Mouse (Mus musculus) embryonic facial prominence, embryonic 10.5 days (tissue): Measurements from ENCODE around the gene Zbtb16. TPM values are rescaled to one million over a fixed set of nuclear protein-coding genes. Genes with fewer than 3 reads are reported as not detected.

Experiments
- DNase-seq: peaks from one replicate; pipeline ENCODE4 v3.0.0-alpha.2; 2017; ENCODE audit warnings: low spot score
- H3K27ac ChIP-seq: fragments of 300-500 bp; sonication (generic); replicated peaks from 2 replicates; pipeline ENCODE4 v1.5.1; 2016; ENCODE audit warnings: mild to moderate bottlenecking
- H3K27me3 ChIP-seq: fragments of 300-500 bp; sonication (generic); replicated peaks from 2 replicates; pipeline ENCODE4 v1.6.1; 2016; ENCODE audit warnings: low read depth, mild to moderate bottlenecking; ENCODE audit not compliant: poor library complexity, severe bottlenecking
- H3K36me3 ChIP-seq: fragments of 300-500 bp; sonication (generic); replicated peaks from 2 replicates; pipeline ENCODE4 v1.6.1; 2016; ENCODE audit warnings: mild to moderate bottlenecking, moderate library complexity
- H3K4me1 ChIP-seq: fragments of 300-500 bp; sonication (generic); 2 replicates; pipeline ENCODE4 v1.6.1; 2016
- H3K4me3 ChIP-seq: fragments of 300-500 bp; sonication (generic); 2 replicates; pipeline ENCODE4 v1.5.1; 2016; ENCODE audit warnings: mild to moderate bottlenecking, moderate library complexity
- H3K9me3 ChIP-seq: fragments of 300-500 bp; sonication (generic); 2 replicates; pipeline ENCODE4 v1.6.1; 2016; ENCODE audit warnings: mild to moderate bottlenecking
- WGBS: fragments of 180-500 bp; shearing (Covaris S2); methylation state at CpG from one replicate; pipeline ENCODE4 v1.1.7; 2016; 5-methylcytosine and 5-hydroxymethylcytosine counted together
- polyA plus RNA-seq: library from polyadenylated mRNA; unstranded; fragments of >200 nt; fragmentation: Nextera tagmentation; extraction: Ambion mirVana; gene quantifications from 2 replicates; pipeline ENCODE4 v1.2.1, GENCODE M21; 2016

Zbtb16 gene
- polyA plus RNA-seq, 1 experiment from 2014 or later = 15.8 TPM

- peaks cover 40% of the 10 kb centered on the region for H3K27me3 ChIP-seq
- H3K9me3 ChIP-seq = no peaks in the 10 kb centered on the region
- no peak for DNase-seq
- 77% methylated on average over 19 of the region's 19 CpGs for WGBS
- H3K36me3 ChIP-seq = no peaks in the 10 kb centered on the region
- no peak overlapping the region for H3K4me3 ChIP-seq
- peaks cover 29% of the 10 kb centered on the region for H3K4me1 ChIP-seq
- no peak overlapping the region for H3K27ac ChIP-seq
These were observed 21.8 kb downstream of the Zbtb16 start for GRCm38 (mm10) chr9:48813960-48814880.

DNA sequence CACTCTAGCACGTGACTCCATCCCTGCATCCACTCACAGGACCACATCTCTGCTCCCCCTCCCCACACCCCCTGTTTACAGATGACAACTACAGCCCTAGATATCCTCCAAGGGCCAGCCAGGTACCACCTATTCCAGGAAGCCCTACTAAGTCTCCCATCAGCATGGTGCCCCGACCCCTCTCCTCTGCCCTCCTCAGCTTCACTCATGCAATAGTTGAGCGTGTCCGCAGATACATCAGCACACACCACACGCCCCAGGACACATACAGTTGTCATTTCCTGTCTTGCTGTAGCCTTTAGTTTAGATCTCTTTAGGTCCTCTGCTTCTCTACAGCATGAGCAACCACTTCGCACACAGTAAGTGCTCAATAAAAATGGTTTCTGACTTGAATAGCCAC, 23.7 kb downstream of the Zbtb16 start:
- Histone ChIP-seq H3K4me1 (peaks cover 17% of the 10 kb centered on the region), H3K4me3 (no peak overlapping the region), H3K9me3 (no peaks in the 10 kb centered on the region), H3K36me3 (no peaks in the 10 kb centered on the region), H3K27me3 (peaks cover 39% of the 10 kb centered on the region), H3K27ac (no peak overlapping the region)
- no peak for DNase-seq
- WGBS = 94% methylated on average over 6 of the region's 6 CpGs

DNA sequence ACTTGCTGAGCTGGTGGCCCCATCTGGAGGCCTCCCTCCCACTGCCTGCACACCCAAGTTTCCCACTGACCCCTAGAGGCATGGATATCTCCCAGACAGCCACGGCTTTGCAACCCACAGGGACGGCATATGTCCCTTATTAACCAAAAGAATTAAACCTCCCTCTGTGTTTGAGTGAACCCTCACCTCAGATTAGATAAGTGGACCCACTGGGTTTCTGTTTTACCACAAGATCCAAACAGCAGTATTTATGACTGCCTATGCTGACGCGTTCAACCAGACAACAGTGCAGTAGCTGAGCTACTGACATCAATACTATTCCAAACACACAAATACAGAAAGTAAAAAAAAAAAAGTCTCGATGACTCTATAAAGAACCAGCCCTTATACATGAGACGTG, 29.4 kb downstream of the Zbtb16 start:
- Histone ChIP-seq H3K4me3 (no peak overlapping the region), H3K4me1 (peaks cover 38% of the 10 kb centered on the region), H3K27me3 (peaks cover 8% of the 10 kb centered on the region; the same call in 1 of the 2 replicates), H3K36me3 (0 out of 2 replicates have a peak, but pooled peaks cover 5% of the 10 kb centered on the region), H3K27ac (no peak overlapping the region), H3K9me3 (no peaks in the 10 kb centered on the region)
- no peak for DNase-seq
- 64% methylated on average over 6 of the region's 6 CpGs for WGBS

DNA sequence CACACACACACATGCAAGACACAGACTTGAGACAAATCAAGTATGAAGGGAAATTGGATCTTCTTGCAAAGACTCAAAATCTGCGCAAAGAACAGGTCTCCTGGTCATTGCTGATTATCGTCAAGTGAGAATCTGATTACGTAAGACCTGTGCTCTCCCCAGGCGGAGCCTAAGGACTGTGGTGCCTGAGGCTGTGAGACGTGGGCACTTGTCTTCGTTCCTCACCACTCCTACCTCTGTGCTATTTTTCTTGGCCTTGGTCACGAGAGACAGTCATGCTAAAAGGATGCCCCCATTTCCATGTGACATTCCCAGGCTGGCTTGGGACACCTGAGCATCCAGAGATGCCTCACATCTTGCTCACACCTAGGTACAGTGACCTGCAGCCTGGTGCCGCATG, 30.2 kb downstream of the Zbtb16 start:
- peaks cover 45% of the 10 kb centered on the region for H3K4me1 ChIP-seq
- H3K36me3 ChIP-seq = 0 out of 2 replicates have a peak, but pooled peaks cover 5% of the 10 kb centered on the region
- peaks cover 8% of the 10 kb centered on the region; the same call in 1 of the 2 replicates for H3K27me3 ChIP-seq
- H3K4me3 ChIP-seq = no peak overlapping the region
- H3K9me3 ChIP-seq = no peaks in the 10 kb centered on the region
- DNase-seq = no peak
- no peak overlapping the region for H3K27ac ChIP-seq
- 71% methylated on average over 8 of the region's 8 CpGs for WGBS

DNA sequence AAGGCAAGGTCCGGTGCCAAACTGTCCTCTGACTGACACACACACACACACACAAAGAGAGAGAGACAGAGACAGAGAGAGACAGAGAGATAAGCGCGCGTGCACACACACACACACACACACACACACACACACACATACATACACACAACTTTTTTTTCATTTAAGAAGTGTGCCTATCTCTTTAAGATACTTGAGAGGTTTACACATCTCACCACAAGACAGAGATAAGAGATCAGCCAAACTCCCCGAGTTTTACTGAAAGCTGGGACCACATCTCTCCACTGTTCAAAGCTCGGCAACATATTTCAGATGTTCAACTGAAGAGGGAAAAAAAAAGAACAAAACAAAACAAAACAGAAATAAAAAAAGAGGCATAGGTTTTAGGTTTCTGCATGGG, 31.5 kb downstream of the Zbtb16 start:
- WGBS = 82% methylated on average over 6 of the region's 6 CpGs
- no peak for DNase-seq
- Histone ChIP-seq H3K27me3 (peaks cover 8% of the 10 kb centered on the region; the same call in 1 of the 2 replicates), H3K27ac (no peak overlapping the region), H3K9me3 (no peaks in the 10 kb centered on the region), H3K4me1 (peaks cover 47% of the 10 kb centered on the region), H3K36me3 (0 out of 2 replicates have a peak, but pooled peaks cover 5% of the 10 kb centered on the region), H3K4me3 (no peak overlapping the region)

DNA sequence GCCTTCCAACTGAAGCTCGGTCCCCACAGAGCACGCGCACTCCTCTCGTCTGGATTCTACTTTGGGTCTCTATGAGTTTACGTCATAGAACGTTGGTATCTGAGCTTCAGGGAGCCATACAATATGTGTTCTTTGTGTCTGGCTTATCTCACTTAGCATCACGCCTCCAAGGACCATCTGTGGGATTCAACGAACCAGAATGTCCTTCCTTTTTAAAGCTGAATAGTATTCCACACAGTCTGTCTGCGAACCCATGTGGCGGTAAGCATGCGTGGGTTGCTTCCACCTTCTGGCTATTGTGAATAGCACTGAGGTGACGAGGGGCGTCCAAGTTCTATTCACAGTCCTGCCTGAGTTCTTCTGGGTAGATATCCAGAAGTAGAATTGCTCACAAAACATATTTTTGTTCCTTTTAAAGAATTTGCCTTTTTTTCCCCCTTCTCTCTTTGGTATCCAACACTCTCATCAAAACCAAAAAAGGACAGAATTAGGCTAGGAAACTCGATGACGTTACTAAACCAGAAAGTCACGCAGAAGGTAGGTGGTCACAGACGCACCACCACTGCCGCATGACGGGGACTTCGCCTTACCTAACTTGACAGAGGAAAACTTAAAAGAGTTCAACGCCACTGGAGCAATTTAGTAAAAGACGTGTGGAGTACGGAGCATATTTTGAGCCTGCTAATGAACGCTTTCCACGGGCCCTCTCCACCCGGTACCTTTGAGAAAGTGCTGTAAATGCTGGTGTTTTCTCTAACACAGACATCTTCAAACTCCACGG, 32.4 kb downstream of the Zbtb16 start:
- WGBS = 93% methylated on average over 27 of the region's 27 CpGs
- peaks cover 8% of the 10 kb centered on the region; the same call in 1 of the 2 replicates for H3K27me3 ChIP-seq
- no peak for DNase-seq
- peaks cover 47% of the 10 kb centered on the region for H3K4me1 ChIP-seq
- no peaks in the 10 kb centered on the region for H3K9me3 ChIP-seq
- H3K36me3 ChIP-seq = peaks cover 7% of the 10 kb centered on the region; the same call in 1 of the 2 replicates
- H3K4me3 ChIP-seq = no peak overlapping the region
- no peak overlapping the region for H3K27ac ChIP-seq

- Histone ChIP-seq H3K27ac (no peak overlapping the region), H3K4me3 (no peak overlapping the region), H3K9me3 (no peaks in the 10 kb centered on the region), H3K27me3 (0 out of 2 replicates have a peak, but pooled peaks cover 2% of the 10 kb centered on the region), H3K4me1 (peaks cover 44% of the 10 kb centered on the region), H3K36me3 (peaks cover 7% of the 10 kb centered on the region; the same call in 1 of the 2 replicates)
- no peak for DNase-seq
- whole genome bisulfite sequencing = 68% methylated on average over 5 of the region's 5 CpGs
These were observed 33.6 kb downstream of the Zbtb16 start for GRCm38 (mm10) chr9:48802374-48802773.

DNA sequence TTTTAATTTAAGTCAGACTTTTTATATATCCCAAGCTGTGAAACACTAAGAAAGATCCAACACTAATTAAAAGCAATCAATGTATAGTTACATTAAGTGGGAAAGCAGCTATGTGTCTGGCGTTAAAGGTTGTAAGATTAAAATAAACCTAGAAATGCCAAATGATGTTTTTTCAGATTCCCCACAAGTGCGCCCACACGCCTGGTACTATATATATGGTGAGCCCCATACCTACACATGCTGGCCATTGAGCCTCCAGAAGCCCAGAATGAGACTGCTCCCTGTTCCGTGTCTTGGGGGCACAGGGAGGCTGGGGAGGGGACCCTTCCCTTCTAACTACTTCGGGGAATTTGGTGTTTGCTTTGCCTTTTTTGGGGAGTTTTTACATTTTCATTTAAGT, 34.7 kb downstream of the Zbtb16 start:
- Histone ChIP-seq H3K27me3 (no peaks in the 10 kb centered on the region), H3K9me3 (no peaks in the 10 kb centered on the region), H3K36me3 (peaks cover 7% of the 10 kb centered on the region; the same call in 1 of the 2 replicates), H3K27ac (no peak overlapping the region), H3K4me1 (peaks cover 40% of the 10 kb centered on the region), H3K4me3 (no peak overlapping the region)
- 82% methylated on average over 5 of the region's 5 CpGs for WGBS
- DNase-seq = no peak

- Histone ChIP-seq H3K36me3 (peaks cover 7% of the 10 kb centered on the region; the same call in 1 of the 2 replicates), H3K4me1 (peaks cover 40% of the 10 kb centered on the region), H3K9me3 (no peaks in the 10 kb centered on the region), H3K27ac (no peak overlapping the region), H3K4me3 (no peak overlapping the region), H3K27me3 (no peaks in the 10 kb centered on the region)
- 84% methylated on average over 8 of the region's 8 CpGs for WGBS
- no peak for DNase-seq
These were observed 35.4 kb downstream of the Zbtb16 start for GRCm38 (mm10) chr9:48800627-48801026.

- no peak for DNase-seq
- WGBS = 86% methylated on average over 6 of the region's 6 CpGs
- H3K4me1 ChIP-seq = peaks cover 46% of the 10 kb centered on the region
These were observed 38.0 kb downstream of the Zbtb16 start for GRCm38 (mm10) chr9:48798044-48798443.

DNA sequence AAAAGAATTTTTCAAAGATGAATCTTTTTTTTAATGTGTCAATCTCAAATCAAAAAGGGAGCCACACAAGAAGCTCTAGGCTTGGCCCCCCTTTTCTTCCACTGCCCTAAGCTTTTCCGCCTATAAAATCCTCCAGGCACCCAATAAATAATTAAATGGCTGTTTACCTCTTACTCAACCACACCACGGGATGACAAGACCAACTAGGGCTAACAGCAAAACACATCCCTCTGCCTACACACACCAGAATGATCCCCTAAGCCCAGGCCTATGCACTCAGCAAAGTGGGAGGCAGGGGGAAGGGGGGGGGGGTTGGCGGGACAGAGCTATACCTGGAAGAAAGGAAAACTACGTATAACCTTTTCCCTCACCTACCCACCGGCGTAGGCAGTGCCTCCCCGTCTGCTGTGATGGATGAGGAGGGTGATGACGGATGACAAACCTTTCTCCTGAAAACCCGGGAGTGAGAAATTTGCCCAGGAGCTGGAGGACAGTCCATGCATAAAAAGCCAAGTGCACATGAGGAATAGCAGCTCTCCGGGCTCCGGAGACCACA, 39.7 kb downstream of the Zbtb16 start:
- no peak overlapping the region for H3K27ac ChIP-seq
- H3K4me3 ChIP-seq = no peak overlapping the region
- H3K4me1 ChIP-seq = peaks cover 42% of the 10 kb centered on the region
- no peaks in the 10 kb centered on the region for H3K27me3 ChIP-seq
- 58% methylated on average over 11 of the region's 11 CpGs for WGBS
- no peak for DNase-seq
- no peaks in the 10 kb centered on the region for H3K9me3 ChIP-seq
- peaks cover 2% of the 10 kb centered on the region; the same call in 1 of the 2 replicates for H3K36me3 ChIP-seq

More at GRCm38 (mm10) chr9:48798044-48798443, 38.0 kb downstream of the Zbtb16 start:
- no peak overlapping the region for H3K4me3 ChIP-seq
- H3K36me3 ChIP-seq = peaks cover 2% of the 10 kb centered on the region; the same call in 1 of the 2 replicates
- no peaks in the 10 kb centered on the region for H3K9me3 ChIP-seq
- H3K27ac ChIP-seq = no peak overlapping the region
- H3K27me3 ChIP-seq = no peaks in the 10 kb centered on the region

- peaks cover 2% of the 10 kb centered on the region; the same call in 1 of the 2 replicates for H3K36me3 ChIP-seq
- no peak for DNase-seq
- no peak overlapping the region for H3K4me3 ChIP-seq
- H3K9me3 ChIP-seq = no peaks in the 10 kb centered on the region
- no peak overlapping the region for H3K27ac ChIP-seq
- H3K4me1 ChIP-seq = peaks cover 42% of the 10 kb centered on the region
- no peaks in the 10 kb centered on the region for H3K27me3 ChIP-seq
- 61% methylated on average over 10 of the region's 10 CpGs for WGBS
These were observed 40.3 kb downstream of the Zbtb16 start for GRCm38 (mm10) chr9:48795740-48796139.
